Mouse (Mus musculus) Patski (cell line): ENCODE results near the gene Top3a. TPM values are rescaled to one million over a fixed set of nuclear protein-coding genes. Genes with fewer than 3 reads are reported as not detected.

Source experiments
- ATAC-seq: fragments of 100-300 bp; one replicate; pipeline ENCODE4 v1.8.0; 2021
- CTCF ChIA-PET: fragments of 350-600 bp; sonication (Branson Sonifier 250); formaldehyde crosslinking; loops from one replicate; lab custom pipeline; 2022; ENCODE audit warnings: inconsistent platforms; lab: Charles Lee
- POLR2A ChIA-PET: fragments of 350-600 bp; sonication (Branson Sonifier 250); formaldehyde crosslinking; loops from one replicate; lab custom pipeline; 2022; ENCODE audit warnings: antibody characterized with exemption, inconsistent platforms; lab: Charles Lee
- DNase-seq: peaks from one replicate; pipeline ENCODE4 v3.0.0-alpha.2; 2011; ENCODE audit warnings: low read depth, low spot score
- H3K27me3 ChIP-seq: fragments of 371-371 bp; one replicate; pipeline ENCODE4 v1.5.1; 2021
- CTCF ChIP-seq: fragments of 100-300 bp; IDR thresholded peaks from one replicate; pipeline ENCODE4 v1.5.1; 2021
- in situ Hi-C: fragments of 300-500 bp; cut with MboI; formaldehyde crosslinking; loops from 3 replicates; pipeline ENCODE4 v1.11.1; 2018; ENCODE audit warnings: low pct_unique_long_range_greater_than_20kb, mixed read lengths
- polyA plus RNA-seq: library from polyadenylated mRNA; unstranded; gene quantifications from one replicate; pipeline ENCODE4 v1.2.3, GENCODE M21; 2021

The Top3a gene
- polyA plus RNA-seq, 1 experiment from 2014 or later, result 11.2 TPM

DNA sequence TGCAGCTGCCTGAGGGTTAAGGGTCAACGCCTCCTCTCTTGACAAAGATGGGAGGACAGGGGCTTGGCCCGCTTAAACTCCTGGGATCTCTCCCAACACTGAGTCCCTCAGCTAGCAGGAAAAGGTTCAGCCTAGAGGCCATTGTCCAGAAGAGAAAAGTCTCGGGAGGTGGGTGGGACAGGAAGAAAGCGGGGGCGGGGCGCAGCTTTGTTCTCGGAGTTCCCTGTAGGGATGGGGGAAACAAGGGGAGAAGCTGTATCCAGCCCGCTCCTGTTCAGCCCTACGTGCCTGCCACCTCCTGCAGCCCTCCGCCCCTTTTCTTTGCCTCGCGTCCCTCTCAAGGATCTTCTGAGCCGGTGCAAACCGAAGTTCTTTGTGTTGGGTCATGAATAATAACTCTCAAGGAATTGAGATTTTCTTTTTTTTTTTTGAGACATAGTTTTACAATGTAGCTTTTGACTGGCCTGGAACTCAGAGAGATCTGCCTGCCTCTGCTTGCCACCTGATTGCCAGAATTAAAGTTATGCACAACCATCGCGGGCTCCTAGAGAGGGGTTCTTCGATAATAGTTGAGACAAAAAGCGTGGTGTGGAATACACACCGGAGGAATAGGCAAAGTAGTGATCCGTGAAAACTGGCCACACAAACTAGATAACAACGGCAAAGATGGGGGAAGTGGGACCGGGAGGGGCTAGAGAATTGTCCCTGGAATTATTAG, 78.2 kb downstream of the Top3a start:
- ATAC-seq, result no peak
- in situ Hi-C loops, result loop anchor here (5.0 kb wide), 1 partner anchor 78 kb away; the partner anchor contains the start of genes Smcr8 and Top3a
- no peak for DNase-seq
- no peaks in the 10 kb centered on the region for H3K27me3 ChIP-seq
- ChIA-PET CTCF (interaction anchor here (1.0 to 1.8 kb wide), 3 partner anchors 29 to 180 kb away, joined by 3 to 5 read pairs (median 3); partner anchors contain the start of genes Mief2 and Tmem11), POLR2A (interaction anchor here (0.6 to 1.2 kb wide), 4 partner anchors 9 to 161 kb away, joined by 3 read pairs; no protein-coding TSS in a partner anchor)
- TF ChIP-seq CTCF, result no peak

- ChIA-PET POLR2A (no interaction called here), CTCF (no interaction called here)
- no peaks in the 10 kb centered on the region for H3K27me3 ChIP-seq
- DNase-seq, result no peak
- in situ Hi-C loops, result loop anchor here (5.0 kb wide), 1 partner anchor 80 kb away; the partner anchor contains the start of genes Smcr8 and Top3a
- no peak for ATAC-seq
- no peak for TF ChIP-seq CTCF
Measured at GRCm38 (mm10) chr11:60697561-60697960, 79.6 kb downstream of the Top3a start.

DNA sequence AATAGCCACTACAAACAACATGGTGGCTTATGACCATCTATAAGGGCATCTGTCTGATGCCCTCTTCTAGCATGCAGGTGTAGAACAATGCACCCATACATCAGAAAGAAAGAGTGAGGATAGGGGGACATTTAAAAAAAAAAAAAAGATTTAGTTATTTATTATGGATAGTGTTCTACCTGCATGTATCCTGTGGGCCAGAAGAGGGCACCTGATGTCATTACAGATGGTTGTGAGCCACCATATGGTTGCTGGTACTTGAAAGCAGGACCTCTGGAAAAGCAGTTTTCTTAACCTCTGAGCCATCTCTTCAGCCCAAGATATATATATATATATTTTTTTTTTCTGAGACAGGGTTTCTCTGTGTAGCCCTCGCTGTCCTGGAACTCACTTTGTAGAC, 81.0 kb downstream of the Top3a start:
- DNase-seq, result no peak

More for the DNA sequence above, 81.0 kb downstream of the Top3a start:
- ChIA-PET POLR2A (no interaction called here), CTCF (no interaction called here)
- no peaks in the 10 kb centered on the region for H3K27me3 ChIP-seq
- in situ Hi-C loops, result loop anchor here (5.0 kb wide), 1 partner anchor 81 kb away; the partner anchor contains the start of genes Smcr8 and Top3a
- no peak for TF ChIP-seq CTCF
- no peak for ATAC-seq

Other genes with a start within 250 kb of the Top3a start
- gene Alkbh5, start 241.0 kb downstream of the Top3a start, polyA plus RNA-seq, result 76.8 TPM
- 54.0 TPM for gene Llgl1, start 77.6 kb downstream of the Top3a start, polyA plus RNA-seq
- 118 TPM for gene Flii, start 50.1 kb downstream of the Top3a start, polyA plus RNA-seq
- gene Mief2, start 49.0 kb downstream of the Top3a start, polyA plus RNA-seq, result 21.7 TPM
- 19.9 TPM for gene Smcr8, start 159 bp upstream of the Top3a start, polyA plus RNA-seq
- 25.0 TPM for gene Shmt1, start 34.4 kb upstream of the Top3a start, polyA plus RNA-seq
- 30.8 TPM for gene Dhrs7b, start 53.3 kb upstream of the Top3a start, polyA plus RNA-seq
- gene Tmem11, start 101.9 kb upstream of the Top3a start, polyA plus RNA-seq, result 47.5 TPM
- 23.1 TPM for gene Natd1, start 137.4 kb upstream of the Top3a start, polyA plus RNA-seq
- 54.6 TPM for gene Map2k3, start 154.7 kb upstream of the Top3a start, polyA plus RNA-seq
- not detected for gene Kcnj12, start 245.2 kb upstream of the Top3a start, polyA plus RNA-seq